Mouse (Mus musculus) embryonic facial prominence, embryonic 10.5 days (tissue): ENCODE results near the gene Astn2. TPM values are rescaled to one million over a fixed set of nuclear protein-coding genes. Genes with fewer than 3 reads are reported as not detected.

ENCODE experiments used
- DNase-seq: peaks from one replicate; pipeline ENCODE4 v3.0.0-alpha.2; 2017; ENCODE audit warnings: low spot score
- H3K27ac ChIP-seq: fragments of 300-500 bp; sonication (generic); replicated peaks from 2 replicates; pipeline ENCODE4 v1.5.1; 2016; ENCODE audit warnings: mild to moderate bottlenecking
- H3K27me3 ChIP-seq: fragments of 300-500 bp; sonication (generic); replicated peaks from 2 replicates; pipeline ENCODE4 v1.6.1; 2016; ENCODE audit warnings: low read depth, mild to moderate bottlenecking; ENCODE audit not compliant: poor library complexity, severe bottlenecking
- H3K36me3 ChIP-seq: fragments of 300-500 bp; sonication (generic); replicated peaks from 2 replicates; pipeline ENCODE4 v1.6.1; 2016; ENCODE audit warnings: mild to moderate bottlenecking, moderate library complexity
- H3K4me1 ChIP-seq: fragments of 300-500 bp; sonication (generic); 2 replicates; pipeline ENCODE4 v1.6.1; 2016
- H3K4me3 ChIP-seq: fragments of 300-500 bp; sonication (generic); 2 replicates; pipeline ENCODE4 v1.5.1; 2016; ENCODE audit warnings: mild to moderate bottlenecking, moderate library complexity
- H3K9me3 ChIP-seq: fragments of 300-500 bp; sonication (generic); 2 replicates; pipeline ENCODE4 v1.6.1; 2016; ENCODE audit warnings: mild to moderate bottlenecking
- WGBS: fragments of 180-500 bp; shearing (Covaris S2); methylation state at CpG from one replicate; pipeline ENCODE4 v1.1.7; 2016; 5-methylcytosine and 5-hydroxymethylcytosine counted together
- polyA plus RNA-seq: library from polyadenylated mRNA; unstranded; fragments of >200 nt; fragmentation: Nextera tagmentation; extraction: Ambion mirVana; gene quantifications from 2 replicates; pipeline ENCODE4 v1.2.1, GENCODE M21; 2016

The Astn2 gene
- polyA plus RNA-seq, 1 experiment from 2014 or later: 0.40 TPM

- Histone ChIP-seq H3K4me3 (no peak overlapping the region), H3K27ac (no peak overlapping the region), H3K9me3 (no peaks in the 10 kb centered on the region), H3K36me3 (no peaks in the 10 kb centered on the region), H3K27me3 (no peaks in the 10 kb centered on the region; the same call in 1 of the 2 replicates), H3K4me1 (0 out of 2 replicates have a peak, but pooled peaks cover 4% of the 10 kb centered on the region)
- WGBS: 87% methylated on average over 3 of the region's 3 CpGs
- DNase-seq: no peak
Observed at GRCm38 (mm10) chr4:65489711-65490110, 914.7 kb downstream of the Astn2 start.

GRCm38 (mm10) chr4:65481632-65482031 is 922.8 kb downstream of the Astn2 start:
- H3K36me3 ChIP-seq: no peaks in the 10 kb centered on the region
- no peak overlapping the region for H3K4me3 ChIP-seq
- 84% methylated on average over 5 of the region's 5 CpGs for WGBS
- H3K4me1 ChIP-seq: peaks cover 9% of the 10 kb centered on the region
- no peak overlapping the region; the same call in 1 of the 2 replicates for H3K27ac ChIP-seq
- H3K9me3 ChIP-seq: no peaks in the 10 kb centered on the region
- no peaks in the 10 kb centered on the region for H3K27me3 ChIP-seq
- DNase-seq: no peak

DNA sequence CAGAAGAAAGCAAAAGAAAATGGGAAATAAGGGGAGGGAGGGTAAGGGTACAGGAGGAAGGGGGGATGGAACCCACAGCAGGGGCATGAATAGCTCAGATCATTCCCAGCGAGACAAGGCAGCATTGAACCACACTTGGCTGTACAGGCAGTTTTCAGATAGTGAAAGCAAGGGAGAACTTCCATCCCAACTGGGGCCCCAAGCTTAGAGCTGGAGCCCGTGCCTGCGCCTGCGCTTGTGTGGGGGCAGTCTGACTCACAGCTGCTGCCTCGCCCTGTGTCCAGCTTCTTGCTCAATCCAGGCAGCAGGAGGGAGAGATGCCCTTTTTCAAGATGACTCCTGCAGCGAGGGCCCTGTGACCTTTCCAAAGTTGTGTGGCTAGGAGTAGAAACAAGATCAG is 927.3 kb downstream of the Astn2 start:
- Histone ChIP-seq H3K27me3 (no peaks in the 10 kb centered on the region), H3K9me3 (no peaks in the 10 kb centered on the region), H3K4me1 (peaks cover 9% of the 10 kb centered on the region), H3K27ac (peak overlapping the region; percentile 44; the same call in 1 of the 2 replicates), H3K36me3 (no peaks in the 10 kb centered on the region), H3K4me3 (no peak overlapping the region)
- DNase-seq: no peak
- WGBS: 46% methylated on average over 6 of the region's 6 CpGs

DNA sequence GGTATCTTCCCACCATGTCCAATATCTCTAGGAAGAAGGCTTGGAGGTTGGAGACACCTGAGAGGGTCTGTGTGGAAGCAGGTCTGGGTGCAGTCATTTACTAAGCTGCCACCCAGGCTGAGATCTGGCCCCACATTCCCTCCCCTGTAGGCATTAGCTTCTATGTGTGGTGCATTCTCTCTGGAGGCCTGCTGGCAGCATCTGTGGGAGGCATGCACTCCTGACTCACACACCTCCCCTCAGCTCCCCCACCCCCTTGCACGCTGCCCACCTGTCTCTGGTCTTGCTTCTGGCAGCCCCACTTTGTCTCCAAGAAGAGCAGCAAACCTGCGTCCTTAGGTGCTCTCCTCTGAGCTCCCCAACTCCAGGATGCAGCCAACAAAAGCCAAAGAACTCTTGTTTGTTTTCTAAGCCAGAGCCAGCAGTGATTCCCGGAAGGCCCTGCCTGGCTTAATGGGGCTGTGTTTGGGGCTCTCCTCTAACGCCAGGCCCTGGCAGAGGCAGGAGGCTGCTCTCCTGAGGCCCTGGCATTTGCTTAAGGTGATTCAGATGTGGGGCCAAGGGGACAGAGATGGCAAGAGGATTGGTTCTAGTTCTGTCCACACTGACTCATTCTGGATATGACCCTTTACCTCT is 928.4 kb downstream of the Astn2 start:
- 51% methylated on average over 4 of the region's 4 CpGs for WGBS
- Histone ChIP-seq H3K9me3 (no peaks in the 10 kb centered on the region), H3K36me3 (no peaks in the 10 kb centered on the region), H3K27ac (no peak overlapping the region), H3K27me3 (no peaks in the 10 kb centered on the region), H3K4me1 (peaks cover 9% of the 10 kb centered on the region), H3K4me3 (no peak overlapping the region)
- DNase-seq: no peak

DNA sequence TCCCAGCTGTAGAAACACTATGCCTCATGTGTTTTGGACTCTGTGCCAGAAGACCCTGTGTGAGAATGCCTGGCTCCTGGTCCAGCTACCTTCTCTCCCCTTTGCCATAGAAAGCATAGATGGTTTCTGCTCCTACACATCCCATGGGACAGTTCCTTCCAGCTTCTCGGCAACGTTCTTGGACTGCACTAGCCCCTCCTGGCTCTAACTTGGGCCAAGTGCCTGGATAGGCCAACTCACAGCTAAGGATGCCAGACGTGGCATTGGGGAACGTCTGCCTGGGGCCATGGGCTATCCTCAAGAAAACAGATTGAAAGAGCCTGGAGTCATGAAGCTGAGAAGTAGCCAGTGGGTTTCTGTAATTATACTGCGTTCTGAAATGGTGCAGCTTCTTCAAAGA is 931.3 kb downstream of the Astn2 start:
- no peak overlapping the region for H3K4me3 ChIP-seq
- no peaks in the 10 kb centered on the region for H3K9me3 ChIP-seq
- no peak overlapping the region for H3K27ac ChIP-seq
- 78% methylated on average over 5 of the region's 5 CpGs for WGBS
- no peaks in the 10 kb centered on the region for H3K36me3 ChIP-seq
- no peak for DNase-seq
- H3K27me3 ChIP-seq: no peaks in the 10 kb centered on the region
- peaks cover 9% of the 10 kb centered on the region for H3K4me1 ChIP-seq

DNA sequence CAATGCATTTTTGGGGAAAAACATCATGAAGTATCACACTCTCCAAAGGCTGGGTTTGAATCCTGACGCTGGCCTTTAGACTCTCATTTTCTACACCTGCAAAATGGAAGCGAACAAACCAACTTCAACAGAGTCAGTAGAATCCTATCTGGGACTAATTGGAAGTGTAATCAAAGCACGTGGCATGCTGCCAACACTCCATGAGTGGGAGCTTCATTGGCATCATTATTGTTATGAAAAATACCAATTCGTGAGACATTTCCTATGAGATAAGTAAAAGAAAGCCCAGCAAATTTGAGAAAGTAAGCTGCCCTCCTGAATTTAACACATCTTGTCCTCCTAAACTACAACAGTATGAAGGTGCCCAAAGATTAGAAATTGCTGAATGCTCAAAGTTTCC is 955.2 kb downstream of the Astn2 start:
- H3K4me1 ChIP-seq: no peaks in the 10 kb centered on the region
- H3K9me3 ChIP-seq: no peaks in the 10 kb centered on the region
- H3K36me3 ChIP-seq: no peaks in the 10 kb centered on the region
- WGBS: 84% methylated on average over 4 of the region's 4 CpGs
- H3K4me3 ChIP-seq: no peak overlapping the region
- no peak overlapping the region for H3K27ac ChIP-seq
- DNase-seq: no peak
- H3K27me3 ChIP-seq: no peaks in the 10 kb centered on the region

- Histone ChIP-seq H3K9me3 (no peaks in the 10 kb centered on the region), H3K36me3 (no peaks in the 10 kb centered on the region), H3K4me3 (no peak overlapping the region), H3K27ac (peak overlapping the region; percentile 2; the same call in 1 of the 2 replicates), H3K27me3 (no peaks in the 10 kb centered on the region), H3K4me1 (peaks cover 10% of the 10 kb centered on the region)
- peak; percentile 8 for DNase-seq
- WGBS: 73% methylated on average over 4 of the region's 4 CpGs
Observed at GRCm38 (mm10) chr4:65441746-65442145, 962.7 kb downstream of the Astn2 start.

- Histone ChIP-seq H3K27ac (no peak overlapping the region), H3K36me3 (no peaks in the 10 kb centered on the region), H3K4me3 (no peak overlapping the region), H3K4me1 (no peaks in the 10 kb centered on the region), H3K27me3 (no peaks in the 10 kb centered on the region), H3K9me3 (no peaks in the 10 kb centered on the region)
- DNase-seq: no peak
- WGBS: 83% methylated on average over 3 of the region's 3 CpGs
Observed at GRCm38 (mm10) chr4:65430804-65431203, 973.6 kb downstream of the Astn2 start.

DNA sequence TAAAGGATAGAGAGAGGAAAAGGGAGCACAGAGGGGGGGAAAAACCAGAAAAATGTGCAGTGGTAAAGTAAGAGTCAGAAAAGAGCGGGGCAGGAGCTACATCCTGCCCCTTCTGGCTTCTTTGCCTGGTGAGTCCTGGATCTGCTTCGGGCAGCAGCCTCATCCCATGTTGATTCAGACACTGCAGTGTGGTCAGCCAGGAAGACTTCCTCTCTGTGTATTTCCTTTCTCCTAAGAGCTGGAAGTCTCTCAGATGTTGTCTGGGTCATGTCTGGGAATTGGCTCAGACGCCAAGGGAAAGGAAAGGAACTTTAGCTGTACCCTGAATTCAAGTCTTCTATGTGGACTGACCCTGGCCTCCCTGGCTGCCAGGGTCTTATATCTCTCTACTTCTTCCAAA is 976.9 kb downstream of the Astn2 start:
- H3K36me3 ChIP-seq: no peaks in the 10 kb centered on the region
- H3K4me1 ChIP-seq: no peaks in the 10 kb centered on the region
- no peak for DNase-seq
- H3K27me3 ChIP-seq: no peaks in the 10 kb centered on the region
- WGBS: 79% methylated on average over 3 of the region's 3 CpGs
- H3K4me3 ChIP-seq: no peak overlapping the region
- H3K9me3 ChIP-seq: no peaks in the 10 kb centered on the region
- no peak overlapping the region for H3K27ac ChIP-seq

- no peak for DNase-seq
- H3K4me1 ChIP-seq: no peaks in the 10 kb centered on the region
- no peaks in the 10 kb centered on the region for H3K27me3 ChIP-seq
- WGBS: 91% methylated on average over 5 of the region's 5 CpGs
- H3K27ac ChIP-seq: no peak overlapping the region
- no peak overlapping the region for H3K4me3 ChIP-seq
- no peaks in the 10 kb centered on the region for H3K36me3 ChIP-seq
- no peaks in the 10 kb centered on the region for H3K9me3 ChIP-seq
Observed at GRCm38 (mm10) chr4:65426437-65426836, 978.0 kb downstream of the Astn2 start.

- DNase-seq: no peak
- Histone ChIP-seq H3K4me1 (peaks cover 7% of the 10 kb centered on the region), H3K36me3 (no peaks in the 10 kb centered on the region), H3K27ac (no peak overlapping the region), H3K27me3 (no peaks in the 10 kb centered on the region), H3K4me3 (no peak overlapping the region), H3K9me3 (no peaks in the 10 kb centered on the region)
- 88% methylated on average over 3 of the region's 3 CpGs for WGBS
Observed at GRCm38 (mm10) chr4:65423068-65423625, 981.3 kb downstream of the Astn2 start.

DNA sequence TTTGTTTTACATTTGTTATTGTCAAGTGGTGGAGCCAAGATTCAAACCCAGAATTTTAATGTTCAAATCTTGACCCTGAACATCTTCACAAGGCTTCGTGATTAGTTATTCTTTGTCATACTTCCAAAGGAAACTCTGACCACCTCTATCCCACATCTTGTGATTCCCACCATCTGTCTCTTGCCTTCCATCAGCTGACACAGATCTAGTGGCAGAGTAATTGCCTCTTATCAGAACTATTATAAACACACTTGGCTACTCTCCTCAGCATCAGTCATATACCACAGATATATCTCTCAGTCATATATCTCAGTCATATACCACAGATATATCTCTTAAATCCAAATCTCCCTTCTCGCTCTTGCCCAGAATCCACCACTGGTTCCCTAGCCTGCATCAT is 983.1 kb downstream of the Astn2 start:
- H3K27ac ChIP-seq: no peak overlapping the region

GRCm38 (mm10) chr4:65420511-65420931 is 983.9 kb downstream of the Astn2 start:
- Histone ChIP-seq H3K36me3 (no peaks in the 10 kb centered on the region), H3K4me3 (no peak overlapping the region), H3K4me1 (peaks cover 7% of the 10 kb centered on the region), H3K9me3 (no peaks in the 10 kb centered on the region), H3K27me3 (no peaks in the 10 kb centered on the region), H3K27ac (peak overlapping the region; percentile 51)
- DNase-seq: peak; percentile 49
- WGBS: 12% methylated on average over 3 of the region's 3 CpGs

More for the DNA sequence above, 983.1 kb downstream of the Astn2 start:
- Histone ChIP-seq H3K27me3 (no peaks in the 10 kb centered on the region), H3K4me1 (peaks cover 7% of the 10 kb centered on the region), H3K9me3 (no peaks in the 10 kb centered on the region), H3K4me3 (no peak overlapping the region), H3K36me3 (no peaks in the 10 kb centered on the region)
- WGBS: 89% methylated on average over 2 of the region's 2 CpGs
- DNase-seq: no peak
